ENCODE assay signal across 23 mouse cellular contexts in the genomic region with DNA sequence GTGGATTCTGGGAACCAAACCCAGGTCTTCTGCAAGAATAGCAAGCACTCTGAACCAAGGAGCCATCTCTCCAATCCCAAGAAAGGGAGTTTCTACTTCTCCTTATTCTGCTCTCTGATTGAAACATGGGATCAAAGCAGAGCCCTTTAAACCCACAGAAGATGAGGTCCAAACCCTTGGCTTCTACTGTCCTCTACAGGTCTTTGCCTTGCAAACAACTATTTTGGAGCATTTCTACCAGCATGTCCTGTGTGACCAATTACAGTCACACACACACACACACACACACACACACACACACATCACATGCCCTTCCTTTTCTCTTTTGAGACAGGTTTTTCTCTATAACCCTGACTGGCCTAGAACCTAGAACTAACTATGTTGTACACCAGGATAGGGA. TPM values are rescaled to one million over a fixed set of nuclear protein-coding genes. Genes with fewer than 3 reads are reported as not detected.
DNase-seq lines count a peak whose midpoint lies in the region; ATAC-seq and TF ChIP-seq lines count a peak whose summit lies in the region.
"Had no signal": no experiment of that assay in that cellular context is flagged by ENCODE, and none has a peak within 500 bp of the region (broad histone marks: within the 10 kb centered on the region; RNA-seq: fewer than 3 reads in every experiment).

No protein-coding gene starts in this region.

- no peak overlapping the region for H3K9ac ChIP-seq in forebrain, postnatal 0 days
- no peak overlapping the region for H3K9ac ChIP-seq in forebrain, embryonic 14.5 days (ENCODE audit: low read length)
- H3K9ac ChIP-seq in intestine, postnatal 0 days (ENCODE audit: low read depth, low read length) = no peak overlapping the region
- no peak overlapping the region for H3K9ac ChIP-seq in intestine, embryonic 16.5 days (ENCODE audit: low read depth, low read length)
- H3K9ac ChIP-seq in lung, postnatal 0 days (replicated peaks; ENCODE audit: low read depth) = no peak overlapping the region
- no peak overlapping the region for H3K9ac ChIP-seq in stomach, postnatal 0 days (ENCODE audit: low read length)
- H3K9ac ChIP-seq: embryonic facial prominence, embryonic 12.5 days; hindbrain, embryonic 13.5 days; intestine, embryonic 15.5 days; liver, embryonic 14.5 days; lung, embryonic 15.5 days had no signal

- H3K4me3 ChIP-seq in forebrain, postnatal 0 days (ENCODE audit: low read depth, low read length) = no peak overlapping the region
- no peak overlapping the region for H3K4me3 ChIP-seq in forebrain, embryonic 14.5 days (ENCODE audit: low read depth, low read length)
- no peak overlapping the region for H3K4me3 ChIP-seq in intestine, postnatal 0 days (ENCODE audit: low read depth, low read length)
- no peak overlapping the region for H3K4me3 ChIP-seq in intestine, embryonic 16.5 days (ENCODE audit: low read length)
- no peak overlapping the region for H3K4me3 ChIP-seq in lung, postnatal 0 days (ENCODE audit: low read depth, low read length)
- H3K4me3 ChIP-seq in stomach, postnatal 0 days (ENCODE audit: low read depth, low read length) = no peak overlapping the region
- H3K4me3 ChIP-seq: embryonic facial prominence, embryonic 12.5 days; heart, embryonic 13.5 days; hindbrain, embryonic 13.5 days; intestine, embryonic 15.5 days; lung, embryonic 15.5 days; midbrain, embryonic 10.5 days had no signal

- no peaks in the 10 kb centered on the region for H3K4me1 ChIP-seq in forebrain, postnatal 0 days (ENCODE audit: insufficient read depth)
- no peaks in the 10 kb centered on the region for H3K4me1 ChIP-seq in forebrain, embryonic 14.5 days (ENCODE audit: control insufficient read depth, insufficient read depth, low read length)
- peaks cover 3% of the 10 kb centered on the region; the same call in 1 of the 2 replicates for H3K4me1 ChIP-seq in intestine, postnatal 0 days (replicated peaks; ENCODE audit: control insufficient read depth, insufficient read depth, low read length)
- 0 out of 2 replicates have a peak, but pooled peaks cover 7% of the 10 kb centered on the region for H3K4me1 ChIP-seq in intestine, embryonic 16.5 days (ENCODE audit: control insufficient read depth, insufficient read depth, low read length)
- H3K4me1 ChIP-seq in lung, postnatal 0 days (ENCODE audit: insufficient read depth, low read depth, low read length) = no peaks in the 10 kb centered on the region
- no peaks in the 10 kb centered on the region for H3K4me1 ChIP-seq in stomach, postnatal 0 days (replicated peaks; ENCODE audit: control insufficient read depth, insufficient read depth)
- H3K4me1 ChIP-seq: embryonic facial prominence, embryonic 12.5 days; hindbrain, embryonic 13.5 days; lung, embryonic 15.5 days had no signal

- no peak overlapping the region for H3K27ac ChIP-seq in forebrain, postnatal 0 days (ENCODE audit: low read depth, low read length)
- H3K27ac ChIP-seq in forebrain, embryonic 14.5 days (ENCODE audit: low read depth, low read length) = no peak overlapping the region
- no peak overlapping the region for H3K27ac ChIP-seq in intestine, postnatal 0 days (ENCODE audit: low read depth, low read length)
- H3K27ac ChIP-seq in intestine, embryonic 16.5 days (ENCODE audit: low read length) = no peak overlapping the region
- no peak overlapping the region for H3K27ac ChIP-seq in lung, postnatal 0 days (ENCODE audit: low read length)
- no peak overlapping the region for H3K27ac ChIP-seq in stomach, postnatal 0 days (replicated peaks)
- H3K27ac ChIP-seq: embryonic facial prominence, embryonic 12.5 days; heart, embryonic 13.5 days; hindbrain, embryonic 13.5 days; intestine, embryonic 15.5 days; liver, embryonic 14.5 days; lung, embryonic 15.5 days; midbrain, embryonic 10.5 days had no signal

- ATAC-seq in forebrain, postnatal 0 days = no peak
- ATAC-seq in forebrain, embryonic 14.5 days = no peak
- ATAC-seq in intestine, postnatal 0 days = no peak
- ATAC-seq in intestine, embryonic 16.5 days = no peak
- ATAC-seq in lung, postnatal 0 days = no peak
- no peak for ATAC-seq in stomach, postnatal 0 days (ENCODE audit: low FRiP score, low TSS enrichment)
- ATAC-seq: activated CD4-positive, CD25-positive, alpha-beta regulatory T cell, adult 4 months; CD4-positive, CD25-positive, alpha-beta regulatory T cell, adult 4 months had no signal

- no peaks in the 10 kb centered on the region for H3K27me3 ChIP-seq in forebrain, postnatal 0 days (ENCODE audit: insufficient read depth, low read length)
- no peaks in the 10 kb centered on the region for H3K27me3 ChIP-seq in forebrain, embryonic 14.5 days (replicated peaks; ENCODE audit: control insufficient read depth, insufficient read depth, low read length)
- H3K27me3 ChIP-seq in intestine, postnatal 0 days (replicated peaks; ENCODE audit: control insufficient read depth, insufficient read depth, low read length) = no peaks in the 10 kb centered on the region
- no peaks in the 10 kb centered on the region for H3K27me3 ChIP-seq in intestine, embryonic 16.5 days (replicated peaks; ENCODE audit: control insufficient read depth, insufficient read depth, low read length)
- no peaks in the 10 kb centered on the region for H3K27me3 ChIP-seq in lung, postnatal 0 days (replicated peaks; ENCODE audit: insufficient read depth, low read length)
- no peaks in the 10 kb centered on the region for H3K27me3 ChIP-seq in stomach, postnatal 0 days (ENCODE audit: control insufficient read depth, insufficient read depth, low read length)
- H3K27me3 ChIP-seq: embryonic facial prominence, embryonic 12.5 days; heart, embryonic 13.5 days; hindbrain, embryonic 13.5 days; intestine, embryonic 15.5 days; lung, embryonic 15.5 days had no signal

- TF ChIP-seq CTCF in forebrain, postnatal 0 days (IDR thresholded peaks at IDR 0.05; ENCODE audit: low read depth) = 0 out of 2 replicates have a peak, but pooled peaks have one; percentile 11
- peak; percentile 63 for TF ChIP-seq CTCF in intestine, postnatal 0 days (IDR thresholded peaks at IDR 0.05; ENCODE audit: low read depth)
- peak; percentile 43 for TF ChIP-seq CTCF in lung, postnatal 0 days (IDR thresholded peaks at IDR 0.05)
- TF ChIP-seq CTCF in stomach, postnatal 0 days (IDR thresholded peaks at IDR 0.05; ENCODE audit: low read depth) = peak; percentile 57

- no peak overlapping the region for H3K4me2 ChIP-seq in forebrain, postnatal 0 days (ENCODE audit: low read depth)
- no peak overlapping the region for H3K4me2 ChIP-seq in forebrain, embryonic 14.5 days (ENCODE audit: low read length)
- H3K4me2 ChIP-seq in intestine, postnatal 0 days (replicated peaks; ENCODE audit: low read depth) = no peak overlapping the region
- no peak overlapping the region for H3K4me2 ChIP-seq in intestine, embryonic 16.5 days (ENCODE audit: low read depth, low read length)
- H3K4me2 ChIP-seq in lung, postnatal 0 days (replicated peaks; ENCODE audit: low read depth, low read length) = no peak overlapping the region
- no peak overlapping the region for H3K4me2 ChIP-seq in stomach, postnatal 0 days (replicated peaks; ENCODE audit: low read depth)
- H3K4me2 ChIP-seq: embryonic facial prominence, embryonic 12.5 days; heart, embryonic 13.5 days; hindbrain, embryonic 13.5 days; intestine, embryonic 15.5 days; lung, embryonic 15.5 days had no signal

- TF ChIP-seq EP300 in lung, postnatal 0 days (IDR thresholded peaks at IDR 0.05) = no peak
- TF ChIP-seq EP300 in stomach, postnatal 0 days (optimal IDR thresholded peaks at IDR 0.05) = no peak

- no peak for DNase-seq in forebrain, postnatal 0 days
- DNase-seq in forebrain, embryonic 14.5 days (ENCODE audit: low spot score) = no peak
- no peak for DNase-seq in lung, postnatal 0 days (ENCODE audit: low spot score)
- no peak for DNase-seq in lung, postnatal 25 days (ENCODE audit: low spot score)
- no peak for DNase-seq in stomach, postnatal 0 days (ENCODE audit: low spot score)
- DNase-seq in left cerebral cortex, adult 9 months (ENCODE audit: low spot score in 2 of 2) = no peak
- DNase-seq: adrenal gland, postnatal 10 days; cerebellum, adult 18-20 months; cerebellum, postnatal 14 days; heart, postnatal 36 days; kidney, postnatal 25 days; thymus, postnatal 14 days had no signal

- no peaks in the 10 kb centered on the region for H3K9me3 ChIP-seq in forebrain, postnatal 0 days (ENCODE audit: low read length)
- no peaks in the 10 kb centered on the region for H3K9me3 ChIP-seq in forebrain, embryonic 14.5 days (replicated peaks; ENCODE audit: control insufficient read depth, low read length)
- no peaks in the 10 kb centered on the region for H3K9me3 ChIP-seq in intestine, postnatal 0 days (ENCODE audit: control insufficient read depth)
- no peaks in the 10 kb centered on the region for H3K9me3 ChIP-seq in intestine, embryonic 16.5 days (ENCODE audit: control insufficient read depth, low read length)
- H3K9me3 ChIP-seq in lung, postnatal 0 days (ENCODE audit: low read length) = no peaks in the 10 kb centered on the region
- H3K9me3 ChIP-seq in stomach, postnatal 0 days (ENCODE audit: control insufficient read depth, low read length) = no peaks in the 10 kb centered on the region
- H3K9me3 ChIP-seq: heart, embryonic 13.5 days; hindbrain, embryonic 13.5 days; intestine, embryonic 15.5 days; lung, embryonic 15.5 days; midbrain, embryonic 10.5 days had no signal

- H3K36me3 ChIP-seq in forebrain, postnatal 0 days (ENCODE audit: insufficient read depth) = no peaks in the 10 kb centered on the region
- H3K36me3 ChIP-seq in forebrain, embryonic 14.5 days (ENCODE audit: control insufficient read depth, insufficient read depth, low read length) = no peaks in the 10 kb centered on the region
- no peaks in the 10 kb centered on the region for H3K36me3 ChIP-seq in intestine, postnatal 0 days (ENCODE audit: control insufficient read depth, insufficient read depth)
- H3K36me3 ChIP-seq in intestine, embryonic 16.5 days (ENCODE audit: control insufficient read depth, insufficient read depth, low read length) = no peaks in the 10 kb centered on the region
- H3K36me3 ChIP-seq in lung, postnatal 0 days (ENCODE audit: insufficient read depth, low read length) = no peaks in the 10 kb centered on the region
- no peaks in the 10 kb centered on the region for H3K36me3 ChIP-seq in stomach, postnatal 0 days (ENCODE audit: control insufficient read depth, insufficient read depth, low read length)
- H3K36me3 ChIP-seq: embryonic facial prominence, embryonic 12.5 days; heart, embryonic 13.5 days; hindbrain, embryonic 13.5 days; intestine, embryonic 15.5 days; lung, embryonic 15.5 days; midbrain, embryonic 10.5 days had no signal

RNA-seq across cellular contexts. Expression of gene Lima1, which starts 21.4 kb away (rescaled TPM):
- 9.7 and 12.5 TPM in 2 replicates for total RNA-seq in forebrain, postnatal 0 days (2014; rRNA removed)
- 8.5 and 11.8 TPM in 2 replicates for polyA plus RNA-seq in forebrain, postnatal 0 days (2015; fragmentation: Nextera tagmentation; extraction: Ambion mirVana)
- polyA plus RNA-seq in forebrain, embryonic 14.5 days (2014; fragmentation: Nextera tagmentation; extraction: Ambion mirVana) = 27.0 and 32.1 TPM in 2 replicates
- polyA plus RNA-seq in intestine, postnatal 0 days (2015; fragmentation: Nextera tagmentation; extraction: Ambion mirVana) = 64.3 and 78.9 TPM in 2 replicates
- 105 and 112 TPM in 2 replicates for polyA plus RNA-seq in intestine, embryonic 16.5 days (2015; fragmentation: Nextera tagmentation; extraction: Ambion mirVana)
- 28.6 and 38.5 TPM in 2 replicates for polyA plus RNA-seq in lung, postnatal 0 days (2015; fragmentation: Nextera tagmentation; extraction: Ambion mirVana)
- 70.1 and 77.1 TPM in 2 replicates for polyA plus RNA-seq in stomach, postnatal 0 days (2015; fragmentation: Nextera tagmentation; extraction: Ambion mirVana)

Comparison
In these comparisons a context has a peak if more than half of its experiments do, and no peak if none do; other contexts are left out.
1. CTCF ChIP-seq: peak in every context shown above with its lines; median percentile 63 in intestine, postnatal 0 days; 57 in stomach, postnatal 0 days; 43 in lung, postnatal 0 days; 11 in forebrain, postnatal 0 days.